Mouse (Mus musculus) mesoderm, embryonic 11.5 days (tissue): ENCODE results near the gene Sept9.

Experiments
- DNase-seq: peaks from one replicate; pipeline ENCODE4 v3.0.0-alpha.2; 2012; ENCODE audit warnings: low read depth, low spot score

Sept9 gene

DNA sequence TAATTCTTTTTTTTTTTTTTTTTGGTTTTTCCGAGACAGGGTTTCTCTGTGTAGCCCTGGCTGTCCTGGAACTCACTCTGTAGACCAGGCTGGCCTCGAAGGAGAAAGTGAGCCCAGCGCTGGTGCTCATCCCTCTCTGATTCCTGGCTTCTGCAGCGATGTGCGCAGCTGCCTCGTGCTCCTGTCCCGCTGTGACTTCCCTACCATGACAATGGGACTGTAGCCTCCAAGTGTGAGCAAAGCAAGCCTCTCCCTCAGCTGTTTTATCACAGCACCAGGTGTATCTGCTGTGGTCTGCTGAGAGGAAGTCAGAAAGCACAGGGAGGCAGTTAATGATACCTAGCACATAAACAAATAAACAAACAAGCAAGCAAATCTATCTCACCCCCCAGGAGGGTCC, 204.3 kb downstream of the Sept9 start:
- no peak for DNase-seq

DNA sequence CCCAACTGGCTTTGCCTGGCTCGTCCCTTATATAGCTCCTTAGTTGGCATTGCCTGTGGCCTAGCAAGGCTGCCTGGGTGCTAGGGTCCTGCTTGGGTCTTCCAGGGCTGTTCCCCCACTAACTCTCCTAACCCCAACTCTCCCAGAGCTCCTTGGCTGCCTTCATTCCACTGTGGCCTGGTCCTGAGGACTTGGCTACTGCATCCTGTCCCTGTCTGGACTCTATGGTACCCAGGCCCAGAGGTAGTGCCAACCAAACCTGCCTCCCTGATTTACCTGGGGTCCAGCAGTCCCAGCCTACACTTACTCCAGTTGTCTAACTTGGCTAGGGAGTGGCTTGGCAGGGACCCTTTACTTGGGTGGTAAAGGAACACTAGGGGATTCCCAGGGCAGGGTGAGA, 207.2 kb downstream of the Sept9 start:
- DNase-seq = no peak

DNA sequence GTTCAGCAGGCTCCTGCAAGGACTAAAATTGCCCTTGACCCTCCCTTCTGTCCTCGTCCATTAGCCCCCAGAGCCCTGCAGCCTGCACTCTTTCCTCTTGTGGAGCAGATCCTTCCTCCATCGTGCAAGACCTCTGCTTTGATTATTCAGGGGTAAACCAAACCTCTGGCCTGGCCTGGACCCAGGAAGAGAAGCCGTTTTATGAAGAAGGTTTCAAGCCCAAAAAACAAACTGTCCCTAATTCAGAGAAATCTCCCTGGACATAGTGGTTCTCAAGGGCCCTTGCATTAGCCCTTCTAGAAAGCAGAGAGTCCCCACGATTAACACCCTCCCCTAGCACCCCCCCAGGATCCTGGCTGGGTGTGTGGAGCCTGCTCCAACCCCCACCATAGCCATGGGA, 207.7 kb downstream of the Sept9 start:
- no peak for DNase-seq

DNA sequence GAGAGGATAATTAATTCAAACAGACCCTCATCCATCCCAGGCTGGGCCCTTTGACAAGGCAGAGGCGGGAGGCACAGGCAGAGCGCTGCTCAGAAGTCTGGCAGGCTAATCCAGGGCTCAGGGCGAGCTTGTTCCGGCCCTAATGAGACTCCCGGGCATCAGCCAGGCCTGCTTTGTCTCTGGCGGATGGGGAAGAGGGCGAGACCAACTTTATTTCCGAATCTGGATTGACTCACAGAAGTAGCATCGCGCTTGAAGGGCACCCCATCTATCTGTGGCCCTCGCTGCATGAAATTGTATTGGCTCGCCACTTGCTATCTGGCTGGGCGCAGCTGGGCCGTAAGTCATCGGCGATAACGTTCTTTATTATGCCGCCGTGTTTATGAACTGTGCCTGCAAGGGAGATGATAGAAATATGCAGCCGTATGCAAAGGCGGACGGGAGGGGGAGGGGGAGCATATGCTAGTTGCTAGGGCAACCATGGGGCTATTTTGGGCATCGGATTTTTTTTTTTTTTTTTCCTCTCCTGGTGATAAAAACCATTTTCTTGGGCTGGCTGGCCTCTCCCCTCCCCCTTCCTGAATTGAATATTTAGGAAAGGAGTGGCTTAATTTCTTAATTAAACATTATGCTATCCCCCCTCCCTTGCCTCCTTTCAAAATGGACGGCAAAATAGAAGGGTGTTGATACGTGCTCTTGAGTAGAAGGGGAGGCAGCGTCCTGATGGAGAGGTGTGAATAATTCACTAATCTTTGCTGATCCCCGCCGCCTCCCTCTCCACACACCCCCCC, 208.4 kb downstream of the Sept9 start:
- DNase-seq = peak; percentile 79

DNA sequence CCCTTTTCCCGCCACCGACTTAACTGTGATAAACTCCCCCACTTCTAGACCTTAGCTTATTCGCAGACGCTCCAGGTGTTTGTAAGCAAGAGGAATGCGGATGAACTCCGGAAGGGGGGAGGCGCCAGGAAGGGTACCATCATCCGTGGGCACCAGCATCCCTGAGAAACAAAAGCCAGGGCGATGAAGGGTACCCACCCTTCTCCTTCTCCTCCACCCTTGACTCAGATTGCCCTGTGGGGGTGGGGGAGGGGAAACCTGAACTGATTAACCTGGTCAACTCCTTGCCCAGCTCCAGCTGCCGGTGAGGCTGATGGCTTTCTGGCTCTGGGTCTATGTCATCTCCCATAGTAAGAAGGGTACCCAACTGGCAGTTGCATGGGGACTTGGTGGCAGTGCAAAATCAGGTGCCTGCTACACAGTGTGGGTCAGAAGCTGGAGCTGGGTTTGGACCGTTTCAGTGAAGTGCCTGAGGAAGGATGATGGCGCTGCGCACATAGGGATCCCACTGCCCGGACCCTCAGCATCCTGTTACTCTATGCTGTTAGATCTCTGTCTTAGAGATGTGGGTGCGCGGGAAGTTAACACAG, 209.1 kb downstream of the Sept9 start:
- no peak for DNase-seq

DNA sequence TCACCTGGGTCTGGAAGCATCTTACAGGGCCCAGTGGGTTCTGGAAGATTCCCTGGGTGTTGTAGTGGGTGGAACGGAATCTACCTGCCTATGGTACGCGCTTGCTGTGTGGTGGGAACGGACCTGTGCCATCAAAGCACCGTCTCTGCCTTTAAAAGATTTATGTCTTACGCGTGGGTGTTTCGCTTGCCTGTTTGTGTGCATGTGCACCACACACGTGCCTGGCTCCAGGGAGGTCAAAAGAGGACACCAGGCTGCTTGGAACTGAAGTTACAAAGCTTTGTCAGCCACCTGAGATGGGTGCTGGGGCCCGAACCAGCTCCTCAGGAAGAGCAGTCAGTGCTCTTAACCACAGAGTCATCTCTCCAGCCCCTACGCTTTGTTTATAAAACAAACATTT, 209.9 kb downstream of the Sept9 start:
- no peak for DNase-seq

DNA sequence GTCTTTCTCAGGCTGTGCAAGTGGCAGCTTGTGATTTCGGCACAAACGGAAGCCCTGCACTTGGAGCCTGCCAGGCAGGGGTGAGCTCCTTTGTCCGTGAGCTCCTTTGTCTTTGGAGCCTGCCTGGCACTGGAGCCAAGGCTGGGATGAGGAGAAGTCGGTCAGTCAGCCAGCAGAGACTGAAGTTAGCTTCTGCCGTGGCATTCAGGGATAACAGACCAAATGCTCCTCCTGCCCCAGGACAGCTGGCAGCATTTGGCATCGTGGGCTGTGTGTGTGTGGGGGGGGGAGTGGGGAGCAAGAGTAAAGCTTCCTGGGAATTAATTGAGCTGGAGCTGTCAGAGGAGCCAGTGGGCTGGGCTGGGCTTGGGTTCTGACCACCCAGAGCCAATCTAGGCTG, 210.6 kb downstream of the Sept9 start:
- no peak for DNase-seq

DNA sequence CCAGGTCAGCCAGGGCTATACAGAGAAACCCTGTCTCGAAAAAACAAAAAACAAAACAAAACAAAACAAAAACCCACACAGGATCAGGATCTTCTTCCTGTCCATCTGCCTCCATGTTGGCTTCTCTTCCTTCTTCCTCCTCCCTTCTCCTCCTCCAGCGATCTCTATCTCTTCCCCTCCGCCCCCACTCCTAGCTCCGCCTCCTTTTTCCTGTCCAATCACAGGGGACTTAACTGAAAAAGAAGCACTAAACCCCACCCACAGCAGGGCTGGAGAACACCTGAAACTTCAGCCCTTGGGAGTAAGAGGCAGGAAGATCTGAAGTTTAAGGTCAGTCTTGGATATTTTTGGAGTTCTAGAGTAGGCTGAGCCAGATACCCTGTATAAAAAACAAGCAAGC, 212.2 kb downstream of the Sept9 start:
- DNase-seq = no peak
